Mouse (Mus musculus) neural tube, embryonic 13.5 days (tissue): ENCODE data around the gene Mob4. TPM values are rescaled to one million over a fixed set of nuclear protein-coding genes. Genes with fewer than 3 reads are reported as not detected.
A peak's percentile ranks its signal among the peaks of the same experiment; 100 is the strongest.

ENCODE experiments used
- ATAC-seq: fragments of 200-750 bp; cut with Nextera tagmentation; 2 replicates; pipeline ENCODE4 v1.8.0; 2017; ENCODE audit warnings: low read depth, mild to moderate bottlenecking, moderate TSS enrichment, moderate library complexity
- H3K27ac ChIP-seq: fragments of 300-500 bp; sonication (generic); replicated peaks from 2 replicates; pipeline ENCODE4 v1.5.1; 2015; ENCODE audit warnings: moderate library complexity, mild to moderate bottlenecking, inconsistent platforms
- H3K27me3 ChIP-seq: fragments of 300-500 bp; sonication (generic); 2 replicates; pipeline ENCODE4 v1.6.1; 2015; ENCODE audit warnings: mild to moderate bottlenecking, inconsistent platforms
- H3K36me3 ChIP-seq: fragments of 300-500 bp; sonication (generic); 2 replicates; pipeline ENCODE4 v1.6.1; 2015; ENCODE audit warnings: mild to moderate bottlenecking, inconsistent platforms
- H3K4me1 ChIP-seq: fragments of 300-500 bp; sonication (generic); replicated peaks from 2 replicates; pipeline ENCODE4 v1.6.1; 2015; ENCODE audit warnings: inconsistent platforms
- H3K4me2 ChIP-seq: fragments of 300-500 bp; sonication (generic); 2 replicates; pipeline ENCODE4 v1.6.1; 2015; ENCODE audit warnings: inconsistent platforms, mild to moderate bottlenecking, moderate library complexity
- H3K4me3 ChIP-seq: fragments of 300-500 bp; sonication (generic); 2 replicates; pipeline ENCODE4 v1.5.1; 2015; ENCODE audit warnings: mild to moderate bottlenecking, inconsistent platforms
- H3K9ac ChIP-seq: fragments of 300-500 bp; sonication (generic); 2 replicates; pipeline ENCODE4 v1.6.1; 2015; ENCODE audit warnings: moderate library complexity, mild to moderate bottlenecking, inconsistent platforms
- H3K9me3 ChIP-seq: fragments of 300-500 bp; sonication (generic); 2 replicates; pipeline ENCODE4 v1.6.1; 2016; ENCODE audit warnings: inconsistent platforms
- WGBS: fragments of 180-500 bp; shearing (Covaris S2); methylation state at CpG from one replicate; pipeline ENCODE4 v1.1.7; 2015; 5-methylcytosine and 5-hydroxymethylcytosine counted together
- polyA plus RNA-seq: library from polyadenylated mRNA; unstranded; fragments of >200 nt; fragmentation: Nextera tagmentation; extraction: Ambion mirVana; gene quantifications from 2 replicates; pipeline ENCODE4 v1.2.1, GENCODE M21; 2015

The Mob4 gene
- polyA plus RNA-seq, 1 experiment from 2014 or later: 187 TPM

DNA sequence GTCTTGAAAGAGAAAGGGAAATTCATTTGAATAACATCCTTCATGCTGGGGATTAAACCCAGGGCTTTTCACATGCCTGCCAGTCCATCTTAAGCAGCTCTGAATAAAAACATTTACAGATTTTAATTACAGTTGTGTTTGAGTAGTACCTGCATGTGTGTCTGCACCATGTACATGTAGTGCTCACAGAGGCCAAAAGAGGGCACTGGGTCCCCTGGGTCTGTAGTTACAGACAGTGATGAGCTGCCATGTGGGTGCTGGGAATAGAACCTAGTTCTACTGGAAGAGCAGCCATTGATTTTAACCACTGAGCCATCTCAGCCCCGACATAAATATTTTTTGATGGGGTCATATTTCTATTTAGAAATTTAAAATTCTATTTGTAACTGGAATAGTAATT lies 4.8 kb downstream of the Mob4 start:
- ATAC-seq: no peak
- no peak overlapping the region for H3K9ac ChIP-seq
- WGBS: 93% methylated on average over 1 of the region's 1 CpGs
- no peaks in the 10 kb centered on the region for H3K9me3 ChIP-seq
- no peak overlapping the region for H3K27ac ChIP-seq
- H3K4me3 ChIP-seq: no peak overlapping the region
- H3K27me3 ChIP-seq: no peaks in the 10 kb centered on the region
- peaks cover 12% of the 10 kb centered on the region for H3K36me3 ChIP-seq
- H3K4me2 ChIP-seq: no peak overlapping the region
- peaks cover 26% of the 10 kb centered on the region for H3K4me1 ChIP-seq

DNA sequence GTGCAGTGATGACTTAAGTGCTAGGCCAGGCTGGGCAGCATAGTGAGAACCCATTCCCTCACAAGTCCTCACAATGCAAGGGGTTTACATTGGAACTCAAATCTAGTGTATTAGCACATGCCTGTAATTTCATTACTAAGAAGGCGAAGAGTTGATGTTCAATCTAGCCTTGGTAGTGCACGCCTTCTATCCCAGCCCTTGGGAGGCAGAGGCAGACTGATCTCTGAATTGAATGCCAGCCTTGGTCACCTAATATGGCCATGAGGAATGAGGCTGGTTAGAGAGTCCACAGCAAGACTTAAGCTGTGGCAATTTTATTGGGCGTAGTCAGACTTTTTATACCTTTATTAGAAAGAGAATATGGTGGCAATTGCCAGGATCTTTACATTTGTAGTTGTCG lies 13.3 kb downstream of the Mob4 start:
- no peak overlapping the region for H3K4me2 ChIP-seq
- no peak for ATAC-seq
- H3K36me3 ChIP-seq: peaks cover 49% of the 10 kb centered on the region
- H3K4me1 ChIP-seq: no peaks in the 10 kb centered on the region
- no peaks in the 10 kb centered on the region for H3K9me3 ChIP-seq
- no peak overlapping the region for H3K27ac ChIP-seq
- H3K4me3 ChIP-seq: no peak overlapping the region
- no peaks in the 10 kb centered on the region for H3K27me3 ChIP-seq
- 98% methylated on average over 4 of the region's 4 CpGs for WGBS
- H3K9ac ChIP-seq: no peak overlapping the region

DNA sequence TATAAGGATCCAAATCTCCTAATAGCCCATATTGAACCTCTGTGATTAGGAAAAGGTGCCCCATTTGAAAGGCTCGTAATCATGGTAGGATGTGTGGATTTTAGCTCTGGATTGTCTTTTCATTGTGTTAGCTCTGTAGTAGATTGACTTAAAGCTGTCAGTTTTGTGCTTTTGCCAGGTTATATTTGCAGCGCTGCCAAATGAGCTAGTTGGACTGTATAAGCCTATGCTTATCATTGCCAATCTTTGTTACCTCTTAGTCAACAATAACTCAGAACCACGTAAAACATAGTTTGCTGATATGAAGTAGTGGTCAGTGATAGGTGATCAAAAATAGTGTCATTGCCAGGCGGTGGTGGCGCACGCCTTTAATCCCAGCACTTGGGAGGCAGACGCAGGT lies 14.5 kb downstream of the Mob4 start:
- no peak for ATAC-seq
- Histone ChIP-seq H3K27me3 (no peaks in the 10 kb centered on the region), H3K4me2 (no peak overlapping the region), H3K9me3 (no peaks in the 10 kb centered on the region), H3K9ac (no peak overlapping the region), H3K4me3 (no peak overlapping the region), H3K27ac (no peak overlapping the region), H3K36me3 (peaks cover 50% of the 10 kb centered on the region), H3K4me1 (no peaks in the 10 kb centered on the region)
- WGBS: 98% methylated on average over 7 of the region's 7 CpGs

DNA sequence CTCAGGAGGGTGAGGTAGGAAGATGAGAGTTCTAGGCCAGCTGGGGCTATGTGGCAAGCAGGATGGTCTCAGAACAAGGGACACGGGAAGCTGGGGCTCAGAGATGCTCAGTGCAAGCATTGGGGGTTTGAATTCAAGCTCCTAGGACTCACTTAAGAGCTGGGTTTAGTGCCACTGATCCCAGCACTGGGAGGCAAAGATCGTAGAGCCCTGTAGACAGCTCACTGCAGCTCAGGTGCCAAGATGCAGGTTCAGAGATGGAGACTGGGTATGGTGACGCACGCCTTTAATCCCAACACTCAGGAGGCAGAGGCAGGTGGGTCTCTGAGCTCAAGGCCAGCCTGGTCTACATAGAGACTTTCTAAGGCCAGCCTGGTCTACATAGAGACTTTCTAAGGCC lies 26.3 kb downstream of the Mob4 start:
- Histone ChIP-seq H3K27ac (no peak overlapping the region), H3K27me3 (no peaks in the 10 kb centered on the region), H3K36me3 (peaks cover 50% of the 10 kb centered on the region), H3K9ac (no peak overlapping the region), H3K9me3 (no peaks in the 10 kb centered on the region), H3K4me2 (no peak overlapping the region), H3K4me3 (no peak overlapping the region), H3K4me1 (no peaks in the 10 kb centered on the region)
- WGBS: 96% methylated on average over 4 of the region's 4 CpGs
- no peak for ATAC-seq

DNA sequence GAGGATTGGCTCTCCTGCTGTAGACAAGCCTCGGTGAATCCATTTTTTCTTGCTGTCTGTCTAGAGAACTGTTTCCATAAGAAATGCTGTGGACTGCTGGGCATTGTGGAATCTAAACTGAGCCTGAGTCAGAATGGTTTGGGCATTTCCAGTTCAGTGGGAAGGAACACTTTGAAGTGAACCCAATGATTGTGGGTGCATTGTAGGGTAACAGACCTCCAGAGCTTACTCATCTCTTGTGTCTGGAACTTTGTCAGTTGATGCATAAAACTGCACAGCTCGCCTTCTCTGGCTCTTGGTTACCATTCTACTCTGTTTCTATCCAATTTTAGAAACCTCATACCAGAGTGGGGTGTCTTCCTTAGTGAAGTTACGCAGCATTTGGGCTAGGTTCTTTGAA lies 27.2 kb downstream of the Mob4 start:
- no peak for ATAC-seq
- 93% methylated on average over 3 of the region's 3 CpGs for WGBS
- H3K4me3 ChIP-seq: no peak overlapping the region
- H3K4me2 ChIP-seq: no peak overlapping the region
- H3K9ac ChIP-seq: no peak overlapping the region
- H3K4me1 ChIP-seq: no peaks in the 10 kb centered on the region
- no peak overlapping the region for H3K27ac ChIP-seq
- peaks cover 46% of the 10 kb centered on the region for H3K36me3 ChIP-seq
- no peaks in the 10 kb centered on the region for H3K27me3 ChIP-seq
- H3K9me3 ChIP-seq: no peaks in the 10 kb centered on the region

DNA sequence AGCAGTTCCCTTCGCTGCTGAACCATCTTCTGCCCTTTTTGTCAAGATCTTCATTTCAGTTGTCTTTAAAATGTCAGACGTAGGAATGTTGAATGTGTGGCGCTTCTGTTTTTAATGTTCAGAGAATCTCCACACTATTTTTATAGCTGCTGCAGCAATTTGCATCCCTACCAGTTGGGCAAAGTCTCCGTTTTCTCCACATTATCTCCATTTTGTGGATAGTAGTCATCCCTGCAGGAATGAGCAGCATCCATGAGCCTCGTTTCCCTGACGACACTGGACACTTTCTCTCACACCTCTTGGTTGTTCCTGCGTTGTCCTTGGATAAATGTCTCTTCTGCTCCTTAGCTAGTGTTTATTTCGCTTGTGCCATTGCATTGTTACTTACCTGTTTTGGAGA lies 27.8 kb downstream of the Mob4 start:
- Histone ChIP-seq H3K9ac (no peak overlapping the region), H3K4me2 (no peak overlapping the region)

DNA sequence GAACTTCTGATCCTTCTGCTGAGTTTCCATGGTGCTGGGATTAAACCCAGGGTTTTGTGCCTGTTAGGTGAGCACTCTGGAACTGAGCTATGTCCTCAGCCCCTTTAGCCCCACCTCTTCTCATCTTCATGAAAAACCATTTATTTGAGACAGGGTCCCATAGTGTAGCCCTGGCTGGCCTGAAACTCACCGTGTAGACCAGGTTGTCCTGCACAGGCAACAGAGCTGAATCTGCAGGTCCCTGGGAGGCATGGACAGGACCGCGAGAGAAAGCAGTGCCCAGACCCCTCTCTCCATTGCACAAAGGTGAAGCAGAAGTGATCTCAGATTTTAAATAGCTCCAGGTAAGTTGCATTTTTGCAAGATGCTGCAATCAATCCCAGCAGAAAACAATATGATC lies 29.2 kb downstream of the Mob4 start:
- WGBS: 86% methylated on average over 3 of the region's 3 CpGs
- H3K36me3 ChIP-seq: peaks cover 39% of the 10 kb centered on the region
- H3K9ac ChIP-seq: no peak overlapping the region
- no peaks in the 10 kb centered on the region for H3K27me3 ChIP-seq
- no peak overlapping the region for H3K4me3 ChIP-seq
- H3K9me3 ChIP-seq: no peaks in the 10 kb centered on the region
- no peak overlapping the region for H3K27ac ChIP-seq
- H3K4me1 ChIP-seq: no peaks in the 10 kb centered on the region
- ATAC-seq: no peak
- H3K4me2 ChIP-seq: no peak overlapping the region

More for the DNA sequence above, 27.8 kb downstream of the Mob4 start:
- ATAC-seq: no peak
- Histone ChIP-seq H3K4me3 (no peak overlapping the region), H3K36me3 (peaks cover 44% of the 10 kb centered on the region), H3K27me3 (no peaks in the 10 kb centered on the region), H3K9me3 (no peaks in the 10 kb centered on the region), H3K4me1 (no peaks in the 10 kb centered on the region), H3K27ac (no peak overlapping the region)
- WGBS: 93% methylated on average over 8 of the region's 8 CpGs

DNA sequence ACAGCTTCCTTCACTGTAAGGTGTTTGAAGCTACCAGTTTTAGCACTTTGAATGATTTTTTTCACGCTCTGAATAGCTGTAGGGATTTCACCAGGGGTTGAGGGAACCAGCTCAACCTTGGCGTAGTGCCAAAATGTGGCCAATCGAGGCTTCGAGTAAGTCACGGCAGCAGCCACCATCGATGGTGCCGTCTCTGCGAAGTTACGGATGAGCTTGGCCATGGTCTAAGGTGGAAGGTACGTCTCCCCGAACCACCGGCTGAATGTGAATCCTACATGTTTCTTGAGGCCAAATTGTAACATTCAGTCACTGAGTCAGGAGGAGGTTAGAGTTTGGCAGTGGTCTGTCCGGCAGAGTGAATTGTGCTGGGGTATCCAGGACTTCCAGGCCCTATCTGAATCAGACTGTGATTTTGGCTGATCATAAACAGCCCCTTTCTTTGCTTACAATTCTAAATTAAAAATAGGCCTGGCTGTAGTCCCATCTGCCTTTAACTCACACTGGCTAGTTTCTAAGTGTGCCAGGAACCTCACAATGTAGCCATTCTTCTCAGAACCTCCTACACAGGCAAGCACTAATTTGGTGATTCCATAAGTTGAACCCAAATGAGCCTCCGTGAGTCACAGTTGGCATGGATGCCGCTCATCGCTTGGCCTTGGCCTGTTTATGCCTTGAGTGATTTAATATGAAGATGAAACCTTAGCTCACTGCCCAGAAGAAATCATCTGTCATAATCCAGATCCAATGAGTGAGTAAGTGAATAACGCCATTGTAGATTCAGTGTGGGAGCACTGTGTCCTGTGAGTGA lies 30.0 kb downstream of the Mob4 start:
- H3K27me3 ChIP-seq: no peaks in the 10 kb centered on the region
- ATAC-seq: peak; percentile 79
- 0 out of 2 replicates have a peak overlapping the region, but pooled peaks have one; percentile 23 for H3K27ac ChIP-seq
- no peak overlapping the region for H3K9ac ChIP-seq
- no peak overlapping the region for H3K4me3 ChIP-seq
- 83% methylated on average over 17 of the region's 17 CpGs for WGBS
- H3K4me1 ChIP-seq: no peaks in the 10 kb centered on the region
- H3K4me2 ChIP-seq: no peak overlapping the region
- H3K36me3 ChIP-seq: peaks cover 31% of the 10 kb centered on the region
- no peaks in the 10 kb centered on the region for H3K9me3 ChIP-seq

DNA sequence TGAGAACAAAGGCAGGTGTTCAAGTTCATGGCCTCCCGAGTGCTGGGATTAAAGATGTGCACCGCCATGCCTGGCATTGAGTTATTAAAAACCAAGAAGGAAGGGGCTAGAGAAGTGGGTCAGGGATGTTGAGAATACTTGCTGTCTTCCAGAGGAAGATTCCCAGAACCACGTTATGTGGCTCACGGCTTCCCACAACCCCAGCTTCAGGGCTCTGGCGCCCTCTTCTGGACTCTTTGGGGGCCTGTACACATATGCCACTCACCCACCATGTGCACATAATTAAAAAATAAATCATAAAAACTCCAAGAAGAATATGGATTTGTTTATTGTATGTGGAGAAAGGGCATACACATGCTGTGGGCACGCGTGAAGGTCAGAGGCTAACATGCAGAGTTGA lies 30.9 kb downstream of the Mob4 start:
- Histone ChIP-seq H3K27me3 (no peaks in the 10 kb centered on the region), H3K4me1 (no peaks in the 10 kb centered on the region), H3K4me2 (no peak overlapping the region), H3K4me3 (no peak overlapping the region), H3K9me3 (no peaks in the 10 kb centered on the region), H3K9ac (no peak overlapping the region), H3K27ac (no peak overlapping the region), H3K36me3 (peaks cover 22% of the 10 kb centered on the region)
- no peak for ATAC-seq
- WGBS: 72% methylated on average over 7 of the region's 7 CpGs

DNA sequence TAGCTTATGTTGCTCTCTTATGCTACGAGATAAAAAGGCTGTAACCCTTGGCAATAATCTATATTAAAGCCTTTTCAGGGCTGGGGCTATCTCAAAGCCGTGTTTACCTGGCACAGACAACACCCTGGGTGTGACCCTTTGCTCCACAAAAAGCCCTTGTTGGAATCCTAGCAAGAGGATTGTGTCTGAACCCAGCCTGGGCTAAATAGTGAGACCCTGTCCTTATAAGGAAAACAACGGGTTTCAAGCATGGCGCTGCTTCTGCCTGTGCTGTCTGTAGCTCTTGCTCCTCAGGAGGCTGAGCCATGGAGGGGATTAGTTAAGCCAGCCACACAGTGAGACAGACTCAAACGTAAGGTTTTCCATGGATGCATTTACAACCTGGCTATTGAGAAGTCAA lies 31.8 kb downstream of the Mob4 start:
- Histone ChIP-seq H3K4me1 (no peaks in the 10 kb centered on the region), H3K9ac (no peak overlapping the region), H3K9me3 (no peaks in the 10 kb centered on the region), H3K36me3 (peaks cover 13% of the 10 kb centered on the region), H3K4me2 (no peak overlapping the region), H3K27ac (no peak overlapping the region), H3K27me3 (no peaks in the 10 kb centered on the region), H3K4me3 (no peak overlapping the region)
- no peak for ATAC-seq
- 74% methylated on average over 5 of the region's 5 CpGs for WGBS

DNA sequence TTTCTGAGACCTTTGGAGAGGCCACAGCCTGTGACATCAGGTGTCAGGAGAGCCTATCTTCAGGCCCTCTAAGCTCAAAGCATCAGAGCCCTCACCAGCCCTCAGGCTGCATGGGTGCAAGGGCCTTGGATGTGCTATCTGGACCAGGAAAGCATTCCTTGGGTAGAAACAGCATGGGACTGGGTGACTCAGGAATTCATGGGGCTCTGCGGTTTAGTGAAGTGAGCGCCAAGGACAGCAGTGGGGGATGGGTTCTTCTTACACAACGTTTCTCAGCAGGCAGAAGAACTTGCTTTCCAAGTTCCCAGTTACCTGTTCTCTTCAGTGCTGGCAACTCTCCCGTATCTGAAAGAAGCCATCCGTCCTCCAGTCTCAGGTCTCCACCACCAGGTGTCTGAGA lies 33.0 kb downstream of the Mob4 start:
- Histone ChIP-seq H3K27me3 (no peaks in the 10 kb centered on the region), H3K27ac (no peak overlapping the region), H3K36me3 (peaks cover 12% of the 10 kb centered on the region), H3K4me2 (no peak overlapping the region), H3K4me3 (no peak overlapping the region), H3K9ac (no peak overlapping the region), H3K4me1 (no peaks in the 10 kb centered on the region), H3K9me3 (peaks cover 6% of the 10 kb centered on the region; the same call in 1 of the 2 replicates)
- no peak for ATAC-seq
- WGBS: 70% methylated on average over 5 of the region's 5 CpGs

DNA sequence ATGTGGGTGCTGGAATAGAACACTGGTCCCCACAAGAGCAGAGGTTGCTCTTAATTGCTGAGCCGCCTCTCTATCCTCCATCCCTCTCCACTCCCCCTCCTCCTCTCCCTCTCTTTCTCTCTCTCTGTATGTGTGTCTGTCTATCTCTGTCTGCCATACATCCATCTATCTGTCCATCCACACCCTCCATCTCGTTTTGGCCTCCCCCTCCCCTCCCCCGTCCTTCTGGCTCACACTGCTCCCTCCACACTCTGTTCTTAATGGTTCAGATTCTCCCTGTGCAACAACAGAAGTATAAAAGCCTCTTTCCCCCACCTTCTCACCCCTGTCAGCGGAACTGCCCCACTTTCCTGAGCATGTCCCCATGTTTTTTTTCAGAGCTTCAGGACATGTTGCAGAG lies 36.5 kb downstream of the Mob4 start:
- H3K4me3 ChIP-seq: no peak overlapping the region
- no peak overlapping the region for H3K27ac ChIP-seq
- H3K9me3 ChIP-seq: peaks cover 10% of the 10 kb centered on the region; the same call in 1 of the 2 replicates
- 86% methylated on average over 4 of the region's 4 CpGs for WGBS
- H3K4me2 ChIP-seq: no peak overlapping the region
- no peaks in the 10 kb centered on the region for H3K27me3 ChIP-seq
- H3K4me1 ChIP-seq: no peaks in the 10 kb centered on the region
- no peak overlapping the region for H3K9ac ChIP-seq
- ATAC-seq: no peak
- H3K36me3 ChIP-seq: peaks cover 9% of the 10 kb centered on the region

DNA sequence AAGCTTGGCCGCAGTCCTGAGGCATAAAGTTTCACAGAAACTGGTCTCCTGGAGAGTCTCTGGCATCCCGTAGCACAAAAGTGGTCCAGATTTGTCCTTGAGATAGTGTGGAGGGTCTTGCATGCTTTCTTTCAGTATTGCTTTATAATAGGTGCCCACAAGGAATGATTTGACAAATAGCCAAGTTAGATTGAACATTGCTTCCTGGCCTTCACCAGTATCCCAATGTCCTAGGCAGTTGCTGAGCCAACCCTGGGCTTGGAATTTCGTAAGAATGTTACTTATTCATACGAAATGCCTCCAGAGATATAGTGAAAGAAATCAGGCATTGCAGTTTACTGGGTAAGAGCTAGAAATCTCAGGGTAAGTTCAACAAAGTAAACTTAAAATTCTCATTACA lies 37.6 kb downstream of the Mob4 start:
- WGBS: 90% methylated on average over 4 of the region's 4 CpGs
- no peak overlapping the region for H3K9ac ChIP-seq
- ATAC-seq: no peak
- H3K36me3 ChIP-seq: peaks cover 15% of the 10 kb centered on the region
- H3K4me1 ChIP-seq: no peaks in the 10 kb centered on the region
- no peaks in the 10 kb centered on the region for H3K27me3 ChIP-seq
- peaks cover 10% of the 10 kb centered on the region; the same call in 1 of the 2 replicates for H3K9me3 ChIP-seq
- no peak overlapping the region for H3K4me3 ChIP-seq
- no peak overlapping the region for H3K4me2 ChIP-seq
- H3K27ac ChIP-seq: no peak overlapping the region
